Mouse (Mus musculus): Measurements from ENCODE around the gene Mknk1. TPM values are rescaled to one million over a fixed set of nuclear protein-coding genes. Genes with fewer than 3 reads are reported as not detected.

Gene Mknk1
- total and polyA plus RNA-seq, 2 experiments from 2014 or later: 18.5 to 22.8 TPM

GRCm38 (mm10) chr4:115908641-115909040 lies 69.6 kb downstream of the Mknk1 start:
- H3K27me3 ChIP-seq (ENCODE audit: insufficient read depth, low read length): peaks cover 33% of the 10 kb centered on the region
- TF ChIP-seq CTCF (IDR thresholded peaks at IDR 0.05): no peak
- WGBS: 11% methylated on average over 7 of the region's 7 CpGs
- DNase-seq (ENCODE audit: low spot score): peak; percentile 50
- peak; percentile 70 for ATAC-seq (ENCODE audit: low FRiP score)
- H3K4me1 ChIP-seq (ENCODE audit: insufficient read depth, low read length): no peaks in the 10 kb centered on the region
- no peak overlapping the region for H3K4me2 ChIP-seq (ENCODE audit: low read depth, low read length, poor library complexity, severe bottlenecking)
- no peak overlapping the region for H3K27ac ChIP-seq (ENCODE audit: low read depth, low read length)
- no peak overlapping the region for H3K9ac ChIP-seq (replicated peaks; ENCODE audit: low read length, poor library complexity, severe bottlenecking)
- no peak overlapping the region for H3K4me3 ChIP-seq (ENCODE audit: low read depth, low read length)
- H3K36me3 ChIP-seq (ENCODE audit: insufficient read depth, low read length): peaks cover 7% of the 10 kb centered on the region; the same call in 1 of the 2 replicates
- H3K9me3 ChIP-seq (ENCODE audit: low read length): no peaks in the 10 kb centered on the region

GRCm38 (mm10) chr4:115911586-115911985 lies 72.6 kb downstream of the Mknk1 start:
- no peak overlapping the region for H3K4me3 ChIP-seq (ENCODE audit: low read depth, low read length)
- peaks cover 19% of the 10 kb centered on the region for H3K27me3 ChIP-seq (ENCODE audit: insufficient read depth, low read length)
- H3K36me3 ChIP-seq (ENCODE audit: insufficient read depth, low read length): peaks cover 7% of the 10 kb centered on the region; the same call in 1 of the 2 replicates
- no peak overlapping the region for H3K9ac ChIP-seq (replicated peaks; ENCODE audit: low read length, poor library complexity, severe bottlenecking)
- TF ChIP-seq CTCF (IDR thresholded peaks at IDR 0.05): no peak
- H3K9me3 ChIP-seq (ENCODE audit: low read length): no peaks in the 10 kb centered on the region
- WGBS: 13% methylated on average over 4 of the region's 4 CpGs
- no peak overlapping the region for H3K4me2 ChIP-seq (ENCODE audit: low read depth, low read length, poor library complexity, severe bottlenecking)
- no peak overlapping the region for H3K27ac ChIP-seq (ENCODE audit: low read depth, low read length)
- H3K4me1 ChIP-seq (ENCODE audit: insufficient read depth, low read length): no peaks in the 10 kb centered on the region
- ATAC-seq (ENCODE audit: low FRiP score): no peak
- DNase-seq (ENCODE audit: low spot score): no peak

- no peak for DNase-seq (ENCODE audit: low spot score)
- Histone ChIP-seq H3K4me1 (ENCODE audit: insufficient read depth, low read length) (no peaks in the 10 kb centered on the region), H3K27me3 (ENCODE audit: insufficient read depth, low read length) (peaks cover 4% of the 10 kb centered on the region; the same call in 1 of the 2 replicates), H3K4me3 (ENCODE audit: low read depth, low read length) (no peak overlapping the region), H3K27ac (ENCODE audit: low read depth, low read length) (no peak overlapping the region), H3K9ac (replicated peaks; ENCODE audit: low read length, poor library complexity, severe bottlenecking) (no peak overlapping the region), H3K4me2 (ENCODE audit: low read depth, low read length, poor library complexity, severe bottlenecking) (no peak overlapping the region), H3K36me3 (ENCODE audit: insufficient read depth, low read length) (no peaks in the 10 kb centered on the region), H3K9me3 (ENCODE audit: low read length) (no peaks in the 10 kb centered on the region)
- WGBS: 76% methylated on average over 16 of the region's 16 CpGs
- ATAC-seq (ENCODE audit: low FRiP score): no peak
- TF ChIP-seq CTCF (IDR thresholded peaks at IDR 0.05): no peak
Measured at GRCm38 (mm10) chr4:115919911-115920310, 80.9 kb downstream of the Mknk1 start.

- DNase-seq (ENCODE audit: low spot score): no peak
- no peak for ATAC-seq (ENCODE audit: low FRiP score)
- no peak overlapping the region for H3K4me2 ChIP-seq (ENCODE audit: low read depth, low read length, poor library complexity, severe bottlenecking)
- H3K27ac ChIP-seq (ENCODE audit: low read depth, low read length): no peak overlapping the region
- no peak overlapping the region for H3K9ac ChIP-seq (replicated peaks; ENCODE audit: low read length, poor library complexity, severe bottlenecking)
- H3K36me3 ChIP-seq (ENCODE audit: insufficient read depth, low read length): no peaks in the 10 kb centered on the region
- H3K4me3 ChIP-seq (ENCODE audit: low read depth, low read length): no peak overlapping the region
- no peak for TF ChIP-seq CTCF (IDR thresholded peaks at IDR 0.05)
- H3K9me3 ChIP-seq (ENCODE audit: low read length): no peaks in the 10 kb centered on the region
- H3K27me3 ChIP-seq (ENCODE audit: insufficient read depth, low read length): peaks cover 4% of the 10 kb centered on the region; the same call in 1 of the 2 replicates
- WGBS: 92% methylated on average over 5 of the region's 5 CpGs
- no peaks in the 10 kb centered on the region for H3K4me1 ChIP-seq (ENCODE audit: insufficient read depth, low read length)
Measured at GRCm38 (mm10) chr4:115922688-115923087, 83.7 kb downstream of the Mknk1 start.

GRCm38 (mm10) chr4:115923262-115923880 lies 84.4 kb downstream of the Mknk1 start:
- Histone ChIP-seq H3K9me3 (ENCODE audit: low read length) (no peaks in the 10 kb centered on the region), H3K4me3 (ENCODE audit: low read depth, low read length) (no peak overlapping the region), H3K27ac (ENCODE audit: low read depth, low read length) (no peak overlapping the region), H3K27me3 (ENCODE audit: insufficient read depth, low read length) (peaks cover 4% of the 10 kb centered on the region; the same call in 1 of the 2 replicates), H3K4me2 (ENCODE audit: low read depth, low read length, poor library complexity, severe bottlenecking) (no peak overlapping the region), H3K36me3 (ENCODE audit: insufficient read depth, low read length) (no peaks in the 10 kb centered on the region), H3K4me1 (ENCODE audit: insufficient read depth, low read length) (no peaks in the 10 kb centered on the region), H3K9ac (replicated peaks; ENCODE audit: low read length, poor library complexity, severe bottlenecking) (no peak overlapping the region)
- 78% methylated on average over 16 of the region's 16 CpGs for WGBS
- DNase-seq (ENCODE audit: low spot score) (no peak), ATAC-seq (ENCODE audit: low FRiP score) (no peak)
- no peak for TF ChIP-seq CTCF (IDR thresholded peaks at IDR 0.05)

- Histone ChIP-seq H3K9me3 (ENCODE audit: low read length) (no peaks in the 10 kb centered on the region), H3K4me3 (ENCODE audit: low read depth, low read length) (no peak overlapping the region), H3K4me2 (ENCODE audit: low read depth, low read length, poor library complexity, severe bottlenecking) (no peak overlapping the region), H3K4me1 (ENCODE audit: insufficient read depth, low read length) (no peaks in the 10 kb centered on the region), H3K27ac (ENCODE audit: low read depth, low read length) (no peak overlapping the region), H3K36me3 (ENCODE audit: insufficient read depth, low read length) (no peaks in the 10 kb centered on the region), H3K9ac (replicated peaks; ENCODE audit: low read length, poor library complexity, severe bottlenecking) (no peak overlapping the region), H3K27me3 (ENCODE audit: insufficient read depth, low read length) (peaks cover 6% of the 10 kb centered on the region)
- no peak for DNase-seq (ENCODE audit: low spot score)
- no peak for ATAC-seq (ENCODE audit: low FRiP score)
- TF ChIP-seq CTCF (IDR thresholded peaks at IDR 0.05): no peak
- WGBS: 67% methylated on average over 7 of the region's 7 CpGs
Measured at GRCm38 (mm10) chr4:115927637-115928036, 88.6 kb downstream of the Mknk1 start.

Other genes starting within 250 kb of the Mknk1 start
- not detected in 2 replicates for gene Cyp4a32, start 238.2 kb upstream of the Mknk1 start, total RNA-seq (2014; rRNA removed)
- gene Cyp4a32, start 238.2 kb upstream of the Mknk1 start, polyA plus RNA-seq (2015; fragmentation: Nextera tagmentation; extraction: Ambion mirVana): not detected in 2 replicates
- gene Cyp4b1, start 191.5 kb upstream of the Mknk1 start, total RNA-seq (2014; rRNA removed): 1.9 and 4.0 TPM in 2 replicates
- gene Cyp4b1, start 191.5 kb upstream of the Mknk1 start, polyA plus RNA-seq (2015; fragmentation: Nextera tagmentation; extraction: Ambion mirVana): 1.7 and 1.9 TPM in 2 replicates
- 16.7 and 17.2 TPM in 2 replicates for gene Efcab14, start 101.5 kb upstream of the Mknk1 start, total RNA-seq (2014; rRNA removed)
- 13.2 and 16.2 TPM in 2 replicates for gene Efcab14, start 101.5 kb upstream of the Mknk1 start, polyA plus RNA-seq (2015; fragmentation: Nextera tagmentation; extraction: Ambion mirVana)
- 0.49 and 1.2 TPM in 2 replicates for gene Tex38, start 58.2 kb upstream of the Mknk1 start, total RNA-seq (2014; rRNA removed)
- gene Tex38, start 58.2 kb upstream of the Mknk1 start, polyA plus RNA-seq (2015; fragmentation: Nextera tagmentation; extraction: Ambion mirVana): 0.87 and 0.93 TPM in 2 replicates
- 25.9 and 40.0 TPM in 2 replicates for gene Atpaf1, start 54.4 kb upstream of the Mknk1 start, total RNA-seq (2014; rRNA removed)
- 37.8 and 38.7 TPM in 2 replicates for gene Atpaf1, start 54.4 kb upstream of the Mknk1 start, polyA plus RNA-seq (2015; fragmentation: Nextera tagmentation; extraction: Ambion mirVana)
- 3.7 and 12.1 TPM in 2 replicates for gene Mob3c, start 11.1 kb upstream of the Mknk1 start, total RNA-seq (2014; rRNA removed)
- gene Mob3c, start 11.1 kb upstream of the Mknk1 start, polyA plus RNA-seq (2015; fragmentation: Nextera tagmentation; extraction: Ambion mirVana): 2.8 and 3.1 TPM in 2 replicates
- gene Kncn, start 45.2 kb downstream of the Mknk1 start, total RNA-seq (2014; rRNA removed): 0.09 and 0.11 TPM in 2 replicates
- 0.16 and 0.25 TPM in 2 replicates for gene Kncn, start 45.2 kb downstream of the Mknk1 start, polyA plus RNA-seq (2015; fragmentation: Nextera tagmentation; extraction: Ambion mirVana)
- gene 6430628N08Rik, start 51.5 kb downstream of the Mknk1 start, total RNA-seq (2014; rRNA removed): 0.33 and 0.66 TPM in 2 replicates
- 0.94 and 1.2 TPM in 2 replicates for gene 6430628N08Rik, start 51.5 kb downstream of the Mknk1 start, polyA plus RNA-seq (2015; fragmentation: Nextera tagmentation; extraction: Ambion mirVana)
- gene Dmbx1, start 100.7 kb downstream of the Mknk1 start, total RNA-seq (2014; rRNA removed): 9.6 and 10.3 TPM in 2 replicates
- gene Dmbx1, start 100.7 kb downstream of the Mknk1 start, polyA plus RNA-seq (2015; fragmentation: Nextera tagmentation; extraction: Ambion mirVana): 7.7 and 8.7 TPM in 2 replicates
- 25.8 and 43.1 TPM in 2 replicates for gene Faah, start 178.7 kb downstream of the Mknk1 start, total RNA-seq (2014; rRNA removed)
- gene Faah, start 178.7 kb downstream of the Mknk1 start, polyA plus RNA-seq (2015; fragmentation: Nextera tagmentation; extraction: Ambion mirVana): 30.6 and 31.2 TPM in 2 replicates
- gene Nsun4, start 214.7 kb downstream of the Mknk1 start, total RNA-seq (2014; rRNA removed): 8.7 and 10.9 TPM in 2 replicates
- 8.7 and 8.9 TPM in 2 replicates for gene Nsun4, start 214.7 kb downstream of the Mknk1 start, polyA plus RNA-seq (2015; fragmentation: Nextera tagmentation; extraction: Ambion mirVana)
- gene Uqcrh, start 235.9 kb downstream of the Mknk1 start, total RNA-seq (2014; rRNA removed): 247 and 307 TPM in 2 replicates
- 429 and 468 TPM in 2 replicates for gene Uqcrh, start 235.9 kb downstream of the Mknk1 start, polyA plus RNA-seq (2015; fragmentation: Nextera tagmentation; extraction: Ambion mirVana)
- gene Lrrc41, start 236.1 kb downstream of the Mknk1 start, total RNA-seq (2014; rRNA removed): 103 and 129 TPM in 2 replicates
- gene Lrrc41, start 236.1 kb downstream of the Mknk1 start, polyA plus RNA-seq (2015; fragmentation: Nextera tagmentation; extraction: Ambion mirVana): 70.0 and 71.6 TPM in 2 replicates

Data from midbrain, postnatal 0 days (tissue).